Mouse (Mus musculus): ENCODE data around the gene Tacc2. TPM values are rescaled to one million over a fixed set of nuclear protein-coding genes. Genes with fewer than 3 reads are reported as not detected.

Gene Tacc2
- total RNA-seq, 2 experiments from 2014 or later = 515 to 576 TPM

GRCm38 (mm10) chr7:130646762-130647139 lies 69.5 kb downstream of the Tacc2 start:
- Histone ChIP-seq H3K4me3 (peak overlapping the region; percentile 79), H3K27ac (peak overlapping the region; percentile 97)
- intact Hi-C loops (cut with DNase I) = no loop called here
- no peak for TF ChIP-seq CTCF (IDR thresholded peaks at IDR 0.05)
- peak; percentile 91 for DNase-seq

- intact Hi-C loops (cut with DNase I) = no loop called here
- TF ChIP-seq CTCF (IDR thresholded peaks at IDR 0.05) = no peak
- Histone ChIP-seq H3K27ac (peak overlapping the region; percentile 97), H3K4me3 (peak overlapping the region; percentile 79)
- no peak for DNase-seq
Measured at GRCm38 (mm10) chr7:130648061-130648460, 70.8 kb downstream of the Tacc2 start.

DNA sequence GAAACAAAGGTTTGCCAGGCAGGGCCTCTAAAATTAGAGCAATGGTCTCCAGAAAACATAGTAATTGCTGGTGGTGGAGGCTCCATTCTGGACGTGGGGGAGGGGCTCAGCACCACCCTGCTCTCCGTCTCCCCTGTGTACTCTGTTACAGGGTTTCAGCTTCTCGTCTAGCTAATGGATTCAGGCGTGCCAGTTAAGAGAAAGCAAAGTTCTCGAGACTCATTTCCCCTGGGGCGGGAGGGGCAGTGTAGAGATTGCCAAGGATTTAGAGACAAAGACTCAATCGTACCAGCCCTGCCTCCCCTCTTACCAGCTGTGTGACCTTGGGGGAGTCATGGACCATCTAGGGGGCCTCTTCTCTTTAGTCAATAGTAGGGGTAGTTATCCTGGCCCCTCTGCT lies 72.0 kb downstream of the Tacc2 start:
- Histone ChIP-seq H3K4me3 (peak overlapping the region; percentile 79; the same call in 1 of the 2 replicates), H3K27ac (peak overlapping the region; percentile 97)
- TF ChIP-seq CTCF (IDR thresholded peaks at IDR 0.05) = no peak
- intact Hi-C loops (cut with DNase I) = no loop called here
- DNase-seq = peak; percentile 70

DNA sequence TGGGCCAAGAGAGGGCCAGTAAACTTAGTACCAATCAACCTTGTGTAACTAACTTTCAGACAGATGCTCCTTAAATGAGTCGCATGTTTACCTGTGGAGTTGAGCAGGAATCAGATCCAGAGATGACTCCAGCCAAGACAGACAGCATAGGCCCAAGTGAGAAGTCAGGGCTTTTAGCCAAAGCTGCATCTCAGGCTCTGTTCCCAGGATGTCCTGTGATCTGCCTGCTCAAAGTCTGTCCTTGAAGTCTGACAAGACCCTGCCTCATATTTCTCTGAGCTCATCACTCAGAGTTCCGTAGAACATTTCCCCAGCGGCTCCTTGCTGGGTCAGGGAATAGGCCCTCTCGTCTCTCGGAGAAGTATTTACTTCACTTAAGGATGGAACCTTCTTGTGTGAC lies 73.4 kb downstream of the Tacc2 start:
- intact Hi-C loops (cut with DNase I) = no loop called here
- Histone ChIP-seq H3K27ac (peak overlapping the region; percentile 97), H3K4me3 (no peak overlapping the region)
- DNase-seq = peak; percentile 69
- TF ChIP-seq CTCF (IDR thresholded peaks at IDR 0.05) = no peak

- peak overlapping the region; percentile 83 for H3K27ac ChIP-seq
Measured at GRCm38 (mm10) chr7:130653036-130653555, 75.9 kb downstream of the Tacc2 start.

DNA sequence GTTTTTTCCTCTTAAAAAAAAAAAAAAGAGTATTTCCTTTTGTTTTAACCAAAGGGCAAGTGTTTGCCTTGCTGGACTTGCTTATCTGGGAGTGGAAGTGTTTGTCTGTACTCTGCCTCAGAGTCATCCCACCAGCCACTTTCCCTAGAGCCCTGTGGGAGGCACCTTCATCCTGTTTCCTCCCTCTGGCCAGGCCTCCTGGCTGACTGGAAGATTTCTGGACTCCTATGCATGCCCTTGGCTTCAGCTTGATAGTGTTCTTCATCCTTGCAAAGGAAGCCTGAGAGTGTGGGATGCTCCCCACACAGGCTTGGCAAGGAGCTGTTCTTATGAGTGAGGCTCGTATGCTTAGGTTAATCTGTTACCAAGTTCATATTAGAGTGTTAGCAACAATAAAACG lies 77.3 kb downstream of the Tacc2 start:
- peak; percentile 64 for DNase-seq
- Histone ChIP-seq H3K27ac (peak overlapping the region; percentile 83), H3K4me3 (no peak overlapping the region; the same call in 1 of the 2 replicates)
- intact Hi-C loops (cut with DNase I) = no loop called here
- no peak for TF ChIP-seq CTCF (IDR thresholded peaks at IDR 0.05)

More at GRCm38 (mm10) chr7:130653036-130653555, 75.9 kb downstream of the Tacc2 start:
- no peak for TF ChIP-seq CTCF (IDR thresholded peaks at IDR 0.05)
- intact Hi-C loops (cut with DNase I) = no loop called here
- H3K4me3 ChIP-seq = peak overlapping the region; percentile 22; the same call in 1 of the 2 replicates
- DNase-seq = no peak

DNA sequence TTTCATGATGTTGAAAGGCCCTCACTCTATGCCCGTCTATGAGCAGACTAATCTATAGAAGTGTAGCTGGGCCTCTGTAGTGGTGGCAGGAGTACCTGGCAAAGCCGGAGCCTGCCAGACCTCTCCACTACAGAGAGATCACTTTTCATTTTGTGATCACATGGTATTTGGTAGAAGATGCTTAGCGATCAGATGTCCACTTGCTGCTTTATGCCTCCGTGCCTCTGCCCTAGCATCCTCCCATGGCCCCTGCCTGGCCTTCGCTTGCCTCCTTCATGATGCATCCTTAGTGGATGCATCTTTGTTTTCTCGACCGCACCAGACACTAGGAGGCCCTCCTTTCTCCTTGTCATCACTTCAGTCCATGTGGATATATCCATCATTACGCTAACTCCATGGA lies 79.7 kb downstream of the Tacc2 start:
- intact Hi-C loops (cut with DNase I) = no loop called here
- no peak for DNase-seq
- TF ChIP-seq CTCF (IDR thresholded peaks at IDR 0.05) = no peak
- no peak overlapping the region for H3K4me3 ChIP-seq
- peak overlapping the region; percentile 83 for H3K27ac ChIP-seq

DNA sequence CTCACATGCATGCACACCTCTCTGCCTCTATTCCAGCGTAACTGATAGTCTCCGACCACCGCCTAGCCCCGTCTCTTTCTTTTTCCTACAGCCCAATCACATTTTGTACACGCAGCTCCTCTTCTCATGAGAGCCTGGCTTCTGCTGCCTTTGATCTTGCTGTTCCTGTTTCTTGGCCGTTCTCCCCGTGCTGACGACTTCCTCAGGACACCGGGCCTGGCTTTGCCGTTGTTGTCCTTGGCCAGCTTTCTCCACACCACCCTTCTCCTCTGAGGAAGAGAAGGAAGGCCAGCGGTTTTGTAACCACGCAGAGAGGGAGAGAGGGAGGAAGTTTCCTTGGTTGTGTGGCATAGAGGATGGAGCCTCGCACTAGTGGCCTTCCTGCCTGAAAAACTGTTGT lies 80.5 kb downstream of the Tacc2 start:
- intact Hi-C loops (cut with DNase I) = no loop called here
- no peak for TF ChIP-seq CTCF (IDR thresholded peaks at IDR 0.05)

DNA sequence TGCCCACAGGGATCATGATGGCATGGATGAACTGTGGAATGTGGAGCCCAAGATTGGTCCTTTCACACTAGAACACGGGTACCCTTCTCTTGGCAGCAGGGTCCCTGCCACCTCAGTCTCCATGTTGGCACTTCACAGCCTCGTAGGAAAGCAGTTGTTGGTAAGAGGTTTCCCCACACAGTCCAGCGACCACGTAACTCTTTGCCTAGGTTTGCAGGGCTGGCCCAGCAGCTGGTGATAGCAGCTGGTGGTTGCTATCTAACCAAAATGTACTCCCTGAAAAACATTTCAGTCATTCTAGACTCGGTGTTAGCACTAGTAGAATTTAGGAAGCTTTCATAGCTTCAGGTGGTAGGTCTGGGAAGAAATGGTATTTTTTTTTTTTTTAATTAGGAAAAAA lies 81.9 kb downstream of the Tacc2 start:
- no peak for TF ChIP-seq CTCF (IDR thresholded peaks at IDR 0.05)
- no peak for DNase-seq
- peak overlapping the region; percentile 83 for H3K27ac ChIP-seq
- intact Hi-C loops (cut with DNase I) = no loop called here
- no peak overlapping the region for H3K4me3 ChIP-seq

More for the DNA sequence above, 80.5 kb downstream of the Tacc2 start:
- DNase-seq = peak; percentile 92
- Histone ChIP-seq H3K27ac (peak overlapping the region; percentile 83), H3K4me3 (peak overlapping the region; percentile 21)

GRCm38 (mm10) chr7:130662250-130662649 lies 85.0 kb downstream of the Tacc2 start:
- intact Hi-C loops (cut with DNase I) = no loop called here
- TF ChIP-seq CTCF (IDR thresholded peaks at IDR 0.05) = no peak
- peak overlapping the region; percentile 64 for H3K27ac ChIP-seq

DNA sequence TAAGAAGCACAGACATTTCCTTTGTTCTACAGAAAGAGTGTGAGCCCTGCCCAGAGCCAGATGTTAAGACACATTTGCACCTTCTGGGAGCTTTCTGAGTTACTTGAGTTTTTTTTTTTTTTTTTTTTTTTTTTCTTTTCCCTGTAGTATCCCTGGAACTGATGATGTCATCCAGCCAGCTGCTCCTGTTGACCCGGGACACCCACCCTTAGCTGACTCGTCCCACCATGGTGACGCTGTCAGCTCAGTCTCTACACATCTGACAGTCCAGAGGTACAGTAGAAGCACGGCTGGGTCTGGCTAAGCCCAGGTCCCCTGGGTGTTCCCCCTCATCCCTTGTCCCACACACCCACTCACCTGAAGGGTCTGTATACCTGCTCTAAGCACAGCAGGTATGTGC lies 85.6 kb downstream of the Tacc2 start:
- TF ChIP-seq CTCF (IDR thresholded peaks at IDR 0.05) = no peak
- no peak for DNase-seq
- no peak overlapping the region for H3K4me3 ChIP-seq
- peak overlapping the region; percentile 64 for H3K27ac ChIP-seq
- intact Hi-C loops (cut with DNase I) = no loop called here

More at GRCm38 (mm10) chr7:130662250-130662649, 85.0 kb downstream of the Tacc2 start:
- DNase-seq = no peak
- H3K4me3 ChIP-seq = no peak overlapping the region

GRCm38 (mm10) chr7:130664037-130664436 lies 86.8 kb downstream of the Tacc2 start:
- Histone ChIP-seq H3K27ac (no peak overlapping the region), H3K4me3 (no peak overlapping the region)
- intact Hi-C loops (cut with DNase I) = no loop called here
- TF ChIP-seq CTCF (IDR thresholded peaks at IDR 0.05) = no peak
- DNase-seq = no peak

DNA sequence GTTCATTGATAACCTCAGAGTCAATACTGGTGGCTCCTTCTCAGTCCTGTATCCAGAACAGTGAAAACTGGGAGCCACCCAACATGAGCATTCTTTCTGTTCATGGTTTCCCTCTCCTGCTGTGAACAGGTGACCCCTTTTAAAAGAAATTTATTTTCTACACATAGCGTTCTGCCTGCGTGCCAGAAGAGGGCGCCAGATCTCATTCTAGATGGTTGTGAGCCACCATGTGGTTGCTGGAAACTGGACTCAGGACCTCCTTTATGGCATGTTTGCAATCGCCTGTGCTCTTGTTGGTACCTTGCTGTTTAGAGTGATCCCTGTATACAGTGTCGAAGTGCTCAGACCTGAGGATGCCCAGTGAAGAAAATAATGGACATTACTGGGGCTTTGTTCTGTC lies 87.4 kb downstream of the Tacc2 start:
- Histone ChIP-seq H3K4me3 (no peak overlapping the region), H3K27ac (no peak overlapping the region)
- intact Hi-C loops (cut with DNase I) = no loop called here
- no peak for DNase-seq
- TF ChIP-seq CTCF (IDR thresholded peaks at IDR 0.05) = peak; percentile 39

- DNase-seq = no peak
- H3K27ac ChIP-seq = no peak overlapping the region
- TF ChIP-seq CTCF (IDR thresholded peaks at IDR 0.05) = no peak
- no peak overlapping the region for H3K4me3 ChIP-seq
- intact Hi-C loops (cut with DNase I) = no loop called here
Measured at GRCm38 (mm10) chr7:130665358-130665757, 88.1 kb downstream of the Tacc2 start.

Measured in gastrocnemius, adult 2 months (tissue).